ENCODE assay signal across 8 mouse cellular contexts in the genomic region with DNA sequence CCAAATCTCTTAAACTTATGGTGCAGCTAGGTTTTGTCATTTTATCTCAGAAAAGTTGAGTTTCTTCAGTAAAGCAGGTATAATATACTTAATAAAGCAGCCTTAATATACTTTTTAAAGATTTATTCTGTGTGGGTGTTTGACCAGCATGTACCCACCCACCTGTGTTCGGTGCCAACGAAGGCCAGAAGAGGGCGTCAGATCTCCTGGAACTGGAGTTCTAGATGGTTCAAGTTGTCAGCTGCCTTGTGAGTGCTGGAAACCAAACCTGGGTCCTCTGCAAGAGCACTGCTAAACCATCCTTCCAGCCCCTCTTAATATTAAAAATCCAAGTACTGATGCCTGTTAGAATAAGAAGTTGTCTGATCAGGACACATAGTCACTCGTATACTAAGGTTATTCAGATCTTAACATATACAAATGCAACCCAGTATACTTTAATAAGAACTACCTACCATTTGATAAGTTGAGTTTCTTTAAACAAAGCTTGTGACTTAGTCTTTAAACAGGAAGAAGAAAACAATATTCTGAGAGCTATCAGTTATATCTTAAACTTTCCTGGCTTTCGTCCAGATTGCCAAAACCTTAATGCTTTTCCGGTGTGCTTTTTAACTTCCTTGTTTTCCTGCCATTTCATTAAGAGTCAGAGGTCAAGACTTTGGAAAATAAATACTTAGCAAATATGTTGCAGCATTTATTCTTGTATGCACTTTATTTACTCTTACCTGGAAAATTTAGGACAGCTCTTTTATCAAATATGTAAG. TPM values are rescaled to one million over a fixed set of nuclear protein-coding genes. Genes with fewer than 3 reads are reported as not detected.
A peak's percentile ranks its signal among the peaks of the same experiment; 100 is the strongest.
DNase-seq lines count a peak whose midpoint lies in the region; ATAC-seq lines count a peak whose summit lies in the region.

No protein-coding gene starts in this region.

- H3K4me1 ChIP-seq in limb, embryonic 13.5 days = peaks cover 5% of the 10 kb centered on the region; the same call in 1 of the 2 replicates
- peaks cover 17% of the 10 kb centered on the region for H3K4me1 ChIP-seq in neural tube, embryonic 13.5 days (replicated peaks)

- DNase-seq in cerebellum, adult 18-20 months = peak; percentile 19 to 29
- no peak for DNase-seq in cerebellum, postnatal 36 days
- DNase-seq in testis, postnatal 10 days (ENCODE audit: low spot score) = peak; percentile 49
- DNase-seq in testis, postnatal 14 days (ENCODE audit: low spot score) = no peak
- DNase-seq in layer of hippocampus, postnatal 14 days (ENCODE audit: low spot score in 2 of 2) = no peak
- no peak for DNase-seq in left cerebral cortex, adult 11 months (ENCODE audit: low spot score)

- H3K36me3 ChIP-seq in limb, embryonic 13.5 days = peaks cover 20% of the 10 kb centered on the region
- H3K36me3 ChIP-seq in neural tube, embryonic 13.5 days = peaks cover 24% of the 10 kb centered on the region

- H3K9me3 ChIP-seq in limb, embryonic 13.5 days = peaks cover 10% of the 10 kb centered on the region
- peaks cover 10% of the 10 kb centered on the region for H3K9me3 ChIP-seq in neural tube, embryonic 13.5 days

- no peak overlapping the region for H3K9ac ChIP-seq in limb, embryonic 13.5 days
- H3K9ac ChIP-seq in neural tube, embryonic 13.5 days = no peak overlapping the region

- no peaks in the 10 kb centered on the region for H3K27me3 ChIP-seq in limb, embryonic 13.5 days
- H3K27me3 ChIP-seq in neural tube, embryonic 13.5 days = no peaks in the 10 kb centered on the region

- no peak overlapping the region for H3K4me3 ChIP-seq in limb, embryonic 13.5 days
- H3K4me3 ChIP-seq in neural tube, embryonic 13.5 days = peak overlapping the region; percentile 88

- no peak for ATAC-seq in limb, embryonic 13.5 days (ENCODE audit: low FRiP score, low read depth)
- no peak for ATAC-seq in neural tube, embryonic 13.5 days (ENCODE audit: low read depth)

- peak overlapping the region; percentile 60; the same call in 1 of the 2 replicates for H3K4me2 ChIP-seq in limb, embryonic 13.5 days (replicated peaks)
- peak overlapping the region; percentile 62 for H3K4me2 ChIP-seq in neural tube, embryonic 13.5 days

- WGBS in limb, embryonic 13.5 days = 91% methylated on average over 6 of the region's 6 CpGs
- WGBS in neural tube, embryonic 13.5 days = 95% methylated on average over 6 of the region's 6 CpGs

- H3K27ac ChIP-seq in limb, embryonic 13.5 days = no peak overlapping the region
- H3K27ac ChIP-seq in neural tube, embryonic 13.5 days (replicated peaks) = no peak overlapping the region

RNA-seq across cellular contexts. Expression of a gene that starts 1.7 kb away (rescaled TPM):
- polyA plus RNA-seq in limb, embryonic 13.5 days (2015; fragmentation: Nextera tagmentation; extraction: Ambion mirVana) = 31.4 and 33.6 TPM in 2 replicates
- 51.7 and 57.8 TPM in 2 replicates for polyA plus RNA-seq in neural tube, embryonic 13.5 days (2015; fragmentation: Nextera tagmentation; extraction: Ambion mirVana)
- total RNA-seq in layer of hippocampus, postnatal 14 days (2021) = 10 to 100 TPM; 83.4 to 87.2 TPM

RNA-seq across cellular contexts. Expression of a gene that starts 41.8 kb away (rescaled TPM):
- 40.3 and 43.7 TPM in 2 replicates for polyA plus RNA-seq in limb, embryonic 13.5 days (2015; fragmentation: Nextera tagmentation; extraction: Ambion mirVana)
- 24.5 and 25.7 TPM in 2 replicates for polyA plus RNA-seq in neural tube, embryonic 13.5 days (2015; fragmentation: Nextera tagmentation; extraction: Ambion mirVana)
- total RNA-seq in layer of hippocampus, postnatal 14 days (2021) = 10 to 100 TPM; 42.4 to 44.2 TPM

Comparison
In these comparisons a context has a peak if more than half of its experiments do, and no peak if none do; other contexts are left out.
1. DNase-seq: peak in cerebellum, adult 18-20 months (2 of 2) and testis, postnatal 10 days (single experiment); none in cerebellum, postnatal 36 days (0 of 2), testis, postnatal 14 days (single experiment), layer of hippocampus, postnatal 14 days (0 of 2) and left cerebral cortex, adult 11 months (single experiment).